ENCODE assay signal across 8 mouse cellular contexts in the genomic region with DNA sequence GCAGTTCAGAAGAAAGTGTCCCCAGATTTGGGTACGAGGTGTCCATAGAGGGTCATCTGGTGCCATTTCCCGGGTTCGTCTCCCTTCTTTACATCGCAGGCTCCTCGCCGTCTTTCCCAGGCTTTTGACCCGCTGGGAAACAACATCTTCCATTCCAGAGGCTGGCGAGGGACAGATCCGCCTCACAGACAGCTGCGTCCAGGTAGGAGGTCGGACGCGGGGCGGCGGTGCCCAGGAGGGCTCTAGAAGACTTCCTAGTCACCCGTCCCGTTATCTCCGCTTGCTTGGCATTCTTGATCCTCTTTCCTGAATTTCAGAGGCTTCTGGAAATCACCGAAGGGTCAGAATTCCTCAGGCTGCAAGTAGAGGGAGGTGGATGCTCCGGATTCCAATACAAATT. TPM values are rescaled to one million over a fixed set of nuclear protein-coding genes. Genes with fewer than 3 reads are reported as not detected.
DNase-seq lines count a peak whose midpoint lies in the region; ATAC-seq lines count a peak whose summit lies in the region.

No protein-coding gene starts in this region.

- H3K27me3 ChIP-seq in lung, embryonic 15.5 days, result no peaks in the 10 kb centered on the region
- no peaks in the 10 kb centered on the region for H3K27me3 ChIP-seq in embryonic facial prominence, embryonic 11.5 days (ENCODE audit: control insufficient read depth, insufficient read depth, low read length)
- H3K27me3 ChIP-seq in hindbrain, embryonic 11.5 days (ENCODE audit: control insufficient read depth, insufficient read depth, low read length), result no peaks in the 10 kb centered on the region
- no peaks in the 10 kb centered on the region for H3K27me3 ChIP-seq in megakaryocyte, embryonic 14.5 days (replicated peaks)

- H3K4me3 ChIP-seq in lung, embryonic 15.5 days, result peak overlapping the region; percentile 63
- peak overlapping the region; percentile 57 for H3K4me3 ChIP-seq in embryonic facial prominence, embryonic 11.5 days (ENCODE audit: low read depth, low read length)
- peak overlapping the region; percentile 56 for H3K4me3 ChIP-seq in hindbrain, embryonic 11.5 days (ENCODE audit: low read depth, low read length)
- peak overlapping the region; percentile 98 for H3K4me3 ChIP-seq in megakaryocyte, embryonic 14.5 days (replicated peaks)

- H3K4me1 ChIP-seq in lung, embryonic 15.5 days, result peaks cover 45% of the 10 kb centered on the region
- no peaks in the 10 kb centered on the region; the same call in 1 of the 2 replicates for H3K4me1 ChIP-seq in embryonic facial prominence, embryonic 11.5 days (ENCODE audit: control insufficient read depth, insufficient read depth, low read length)
- 0 out of 2 replicates have a peak, but pooled peaks cover 3% of the 10 kb centered on the region for H3K4me1 ChIP-seq in hindbrain, embryonic 11.5 days (replicated peaks; ENCODE audit: control insufficient read depth, insufficient read depth, low read length)
- H3K4me1 ChIP-seq in megakaryocyte, embryonic 14.5 days, result peaks cover 49% of the 10 kb centered on the region

- H3K36me3 ChIP-seq in lung, embryonic 15.5 days, result no peaks in the 10 kb centered on the region
- no peaks in the 10 kb centered on the region for H3K36me3 ChIP-seq in embryonic facial prominence, embryonic 11.5 days (replicated peaks; ENCODE audit: control insufficient read depth, insufficient read depth, low read depth, low read length)
- H3K36me3 ChIP-seq in hindbrain, embryonic 11.5 days (ENCODE audit: control insufficient read depth, insufficient read depth, low read length), result no peaks in the 10 kb centered on the region
- peaks cover 37% of the 10 kb centered on the region for H3K36me3 ChIP-seq in megakaryocyte, embryonic 14.5 days (replicated peaks; ENCODE audit: low read length)

- ATAC-seq in lung, embryonic 15.5 days (ENCODE audit: borderline replicate concordance, extremely low read depth, low FRiP score, low TSS enrichment), result no peak; the same call in 1 of the 2 replicates
- no peak for ATAC-seq in embryonic facial prominence, embryonic 11.5 days (replicated peaks; ENCODE audit: insufficient number of reproducible peaks, low FRiP score, low TSS enrichment, low read depth)
- ATAC-seq in hindbrain, embryonic 11.5 days (ENCODE audit: low FRiP score), result peak; percentile 15; the same call in 1 of the 2 replicates

- H3K9ac ChIP-seq in lung, embryonic 15.5 days, result peak overlapping the region; percentile 69
- H3K9ac ChIP-seq in embryonic facial prominence, embryonic 11.5 days (replicated peaks; ENCODE audit: low read length), result peak overlapping the region; percentile 73
- peak overlapping the region; percentile 82 for H3K9ac ChIP-seq in hindbrain, embryonic 11.5 days (ENCODE audit: low read depth, low read length)

- 2% methylated on average over 20 of the region's 20 CpGs for WGBS in lung, embryonic 15.5 days
- 2% methylated on average over 20 of the region's 20 CpGs for WGBS in embryonic facial prominence, embryonic 11.5 days
- WGBS in hindbrain, embryonic 11.5 days, result under 1% methylated on average over 20 of the region's 20 CpGs

- H3K9me3 ChIP-seq in lung, embryonic 15.5 days, result no peaks in the 10 kb centered on the region
- no peaks in the 10 kb centered on the region for H3K9me3 ChIP-seq in embryonic facial prominence, embryonic 11.5 days (replicated peaks; ENCODE audit: control insufficient read depth, low read length)
- H3K9me3 ChIP-seq in hindbrain, embryonic 11.5 days (ENCODE audit: control insufficient read depth, low read length), result no peaks in the 10 kb centered on the region
- no peaks in the 10 kb centered on the region for H3K9me3 ChIP-seq in megakaryocyte, embryonic 14.5 days

- peak overlapping the region; percentile 24 for H3K27ac ChIP-seq in lung, embryonic 15.5 days
- no peak overlapping the region for H3K27ac ChIP-seq in embryonic facial prominence, embryonic 11.5 days (replicated peaks; ENCODE audit: low read depth, low read length)
- H3K27ac ChIP-seq in hindbrain, embryonic 11.5 days (ENCODE audit: low read depth, low read length), result peak overlapping the region; percentile 47; the same call in 1 of the 2 replicates

- peak overlapping the region; percentile 75 for H3K4me2 ChIP-seq in lung, embryonic 15.5 days
- H3K4me2 ChIP-seq in embryonic facial prominence, embryonic 11.5 days (ENCODE audit: low read depth, low read length), result peak overlapping the region; percentile 68
- H3K4me2 ChIP-seq in hindbrain, embryonic 11.5 days (replicated peaks; ENCODE audit: low read depth, low read length), result peak overlapping the region; percentile 76

- no peak for DNase-seq in lung, postnatal 25 days (ENCODE audit: low spot score)
- DNase-seq in embryonic facial prominence, embryonic 11.5 days (ENCODE audit: low spot score), result no peak
- no peak for DNase-seq in hindbrain, embryonic 11.5 days (ENCODE audit: low spot score)
- no peak for DNase-seq in cerebellum, postnatal 4 days (ENCODE audit: low spot score in 2 of 2)
- no peak for DNase-seq in left cerebral cortex, adult 8-10 months (ENCODE audit: low spot score in 2 of 2)
- DNase-seq in retina, embryonic 14.5 days (ENCODE audit: low spot score), result no peak

RNA-seq across cellular contexts. Expression of gene Isca2, which starts 0.4 kb away (rescaled TPM):
- 130 and 136 TPM in 2 replicates for polyA plus RNA-seq in lung, embryonic 15.5 days (2015; fragmentation: Nextera tagmentation; extraction: Ambion mirVana)
- 128 and 136 TPM in 2 replicates for polyA plus RNA-seq in embryonic facial prominence, embryonic 11.5 days (2014; fragmentation: Nextera tagmentation; extraction: Ambion mirVana)
- polyA plus RNA-seq in hindbrain, embryonic 11.5 days (2014; fragmentation: Nextera tagmentation; extraction: Ambion mirVana), result 151 and 164 TPM in 2 replicates
- 35.5 and 39.1 TPM in 2 replicates for polyA plus RNA-seq in megakaryocyte, embryonic 14.5 days (2012; ENCODE audit: insufficient read depth, low replicate concordance)
- total RNA-seq in left cerebral cortex, adult 8-10 months (2022), result 10 to 100 TPM; 52.3 to 66.3 (median 60.8) TPM

RNA-seq across cellular contexts. Expression of gene Npc2, which starts 0.5 kb away (rescaled TPM):
- polyA plus RNA-seq in lung, embryonic 15.5 days (2015; fragmentation: Nextera tagmentation; extraction: Ambion mirVana), result 150 and 162 TPM in 2 replicates
- polyA plus RNA-seq in embryonic facial prominence, embryonic 11.5 days (2014; fragmentation: Nextera tagmentation; extraction: Ambion mirVana), result 72.6 and 73.9 TPM in 2 replicates
- polyA plus RNA-seq in hindbrain, embryonic 11.5 days (2014; fragmentation: Nextera tagmentation; extraction: Ambion mirVana), result 79.4 and 89.2 TPM in 2 replicates
- 34.2 and 286 TPM in 2 replicates for polyA plus RNA-seq in megakaryocyte, embryonic 14.5 days (2012; ENCODE audit: insufficient read depth, low replicate concordance)
- 10 to 100 TPM; 30.5 to 57.3 (median 41.3) TPM for total RNA-seq in left cerebral cortex, adult 8-10 months (2022)
